In genomic region chr1:191969939-191970338, GRCm38 (mm10) we compare ENCODE assay signal across 16 mouse cellular contexts. TPM values are rescaled to one million over a fixed set of nuclear protein-coding genes. Genes with fewer than 3 reads are reported as not detected.
"Had no signal": no experiment of that assay in that cellular context is flagged by ENCODE, and none has a peak within 500 bp of the region (broad histone marks: within the 10 kb centered on the region; RNA-seq: fewer than 3 reads in every experiment).

No protein-coding gene starts in this region.

- H3K4me1 ChIP-seq: neural tube, embryonic 12.5 days; stomach, embryonic 15.5 days had no signal

- H3K36me3 ChIP-seq: midbrain, embryonic 10.5 days; neural tube, embryonic 12.5 days; stomach, embryonic 15.5 days had no signal

- ATAC-seq: midbrain, embryonic 16.5 days had no signal

- H3K4me3 ChIP-seq: midbrain, embryonic 10.5 days; neural tube, embryonic 12.5 days; stomach, embryonic 15.5 days had no signal

- H3K27me3 ChIP-seq: neural tube, embryonic 12.5 days; stomach, embryonic 15.5 days had no signal

- H3K4me2 ChIP-seq: lung, embryonic 14.5 days; neural tube, embryonic 12.5 days; stomach, embryonic 15.5 days had no signal

- H3K9me3 ChIP-seq: midbrain, embryonic 10.5 days; neural tube, embryonic 12.5 days; stomach, embryonic 15.5 days had no signal

- H3K9ac ChIP-seq: lung, embryonic 14.5 days; neural tube, embryonic 12.5 days; stomach, embryonic 15.5 days had no signal

- DNase-seq: lung, adult 18-20 months; lung, embryonic 14.5 days; lung, postnatal 10 days; lung, postnatal 4 days; midbrain, embryonic 14.5 days; right cerebral cortex, postnatal 25 days; right cerebral cortex, postnatal 4 days; thymus, adult 2 months; thymus, postnatal 25 days; thymus, postnatal 4 days had no signal

- H3K27ac ChIP-seq: midbrain, embryonic 10.5 days; neural tube, embryonic 12.5 days; stomach, embryonic 15.5 days; stomach, postnatal 0 days had no signal

RNA-seq across cellular contexts. Expression of gene Rd3, which starts 7.2 kb away (rescaled TPM):
- total RNA-seq: megakaryocyte-erythroid progenitor cell, adult 5-6 weeks had no signal
